Mouse (Mus musculus): ENCODE results near the gene Ptprm.
A peak's percentile ranks its signal among the peaks of the same experiment; 100 is the strongest.

Ptprm gene

DNA sequence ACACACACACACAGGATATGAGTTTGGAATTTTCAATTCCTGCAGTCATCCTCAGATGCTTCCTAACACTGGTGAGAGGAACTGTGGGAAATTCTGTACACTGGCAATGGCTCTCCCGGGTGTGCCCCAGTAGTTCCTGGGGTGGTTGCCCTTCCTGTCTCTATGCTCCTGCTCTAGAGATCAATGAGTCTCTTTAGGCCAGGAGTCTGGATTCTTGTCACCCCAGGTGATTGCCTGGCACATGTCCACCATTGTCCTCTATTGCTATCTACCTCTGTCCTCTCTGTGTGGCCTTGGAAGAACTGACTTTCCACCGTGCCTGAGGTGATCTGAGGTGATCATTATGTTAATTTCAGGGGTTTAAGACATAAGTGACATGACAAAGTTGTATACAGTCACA, 10.8 kb downstream of the Ptprm start:
- DNase-seq: no peak

DNA sequence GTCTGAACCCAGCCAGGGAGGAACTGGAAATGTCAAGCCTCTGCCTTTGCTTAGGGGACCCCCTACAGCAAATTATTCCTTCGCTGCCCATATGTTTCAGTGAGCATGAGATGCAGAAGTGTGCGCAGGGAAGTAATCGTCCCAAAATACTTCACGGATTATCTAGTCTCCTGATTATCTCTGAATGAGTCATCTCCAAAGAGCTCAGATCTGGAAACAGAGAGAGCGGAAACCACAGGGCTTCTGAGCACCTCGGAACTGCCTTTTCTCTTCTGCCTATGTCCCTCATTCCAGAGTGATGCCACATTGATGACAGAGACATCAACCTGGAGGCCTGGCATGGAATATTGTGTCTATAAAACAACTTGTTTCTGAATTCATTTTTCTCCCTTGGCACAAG, 11.3 kb downstream of the Ptprm start:
- DNase-seq: no peak

DNA sequence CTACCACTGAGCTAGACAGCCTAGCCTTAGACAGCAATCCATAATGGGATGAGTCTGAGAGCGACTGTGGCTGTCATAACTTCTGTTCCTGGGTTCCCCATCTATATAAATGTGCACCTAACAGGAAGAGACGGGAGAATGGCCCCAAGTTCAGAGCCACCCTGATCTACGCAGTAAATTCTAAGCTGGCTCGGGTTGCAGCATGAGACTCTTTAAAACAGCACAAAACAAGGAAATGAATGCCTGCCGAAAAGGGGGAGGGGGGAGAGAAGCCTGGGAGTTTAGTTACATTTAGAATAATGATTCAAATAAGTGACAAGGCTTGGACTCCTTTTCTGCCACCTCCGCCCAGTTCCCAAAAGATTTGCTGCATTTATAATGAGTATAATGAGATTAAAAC, 13.9 kb downstream of the Ptprm start:
- DNase-seq: no peak

DNA sequence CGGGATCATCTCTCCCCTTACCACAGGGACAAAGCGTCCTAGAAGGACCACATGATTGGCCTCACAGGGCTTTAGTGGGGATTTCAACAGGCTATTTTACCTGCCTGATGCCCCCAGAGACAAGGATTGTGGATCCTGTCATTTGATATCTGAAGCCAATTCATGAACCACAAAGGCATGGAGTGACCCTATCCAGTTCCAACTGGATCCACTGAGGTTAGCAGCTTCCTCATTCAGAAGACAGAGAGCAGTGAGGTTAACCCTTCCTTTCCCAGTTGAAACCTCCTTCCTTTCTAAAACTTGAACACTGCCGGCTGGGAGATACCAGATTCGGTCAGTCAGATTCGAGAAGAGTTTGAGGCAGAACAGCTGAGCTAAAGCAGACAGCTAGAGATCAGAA, 14.7 kb downstream of the Ptprm start:
- DNase-seq: no peak

DNA sequence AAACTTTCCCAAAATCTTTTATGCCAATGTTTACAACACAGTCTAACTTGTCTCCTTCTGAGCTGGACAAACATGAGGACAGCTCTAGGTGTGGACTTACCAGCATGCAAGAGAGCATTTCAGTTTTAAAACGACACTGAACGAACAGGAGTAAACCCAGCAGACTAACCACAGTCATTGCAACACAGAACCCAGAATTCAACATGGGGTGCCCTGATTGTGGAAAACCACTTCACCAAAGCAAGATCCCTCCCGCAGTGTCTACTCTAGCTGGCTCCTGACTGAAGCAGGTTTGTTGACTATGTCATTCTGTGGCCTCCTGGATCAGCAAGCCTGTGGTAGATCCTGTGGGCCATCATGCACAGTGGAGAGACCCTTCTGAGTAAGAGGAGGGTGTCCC, 19.9 kb downstream of the Ptprm start:
- DNase-seq: no peak

DNA sequence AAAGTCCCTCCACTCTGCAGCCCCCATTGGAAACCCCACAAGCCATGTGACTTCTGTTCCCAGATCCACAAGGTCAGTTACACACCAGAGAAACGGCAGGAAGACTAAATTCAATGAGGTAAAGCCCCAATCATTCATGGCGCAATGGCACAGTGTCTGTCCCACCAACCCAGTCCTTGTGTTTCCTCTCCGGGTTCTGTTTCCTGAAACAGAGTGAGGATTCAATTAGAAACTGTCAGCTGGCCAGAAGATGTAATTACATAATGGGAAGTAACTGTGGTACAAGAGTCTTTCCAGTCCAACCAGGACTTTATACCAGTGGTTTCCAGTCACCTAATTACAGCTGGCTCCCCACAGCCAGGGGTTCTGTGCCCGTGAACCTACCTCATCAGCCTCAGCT, 24.8 kb downstream of the Ptprm start:
- DNase-seq: no peak

DNA sequence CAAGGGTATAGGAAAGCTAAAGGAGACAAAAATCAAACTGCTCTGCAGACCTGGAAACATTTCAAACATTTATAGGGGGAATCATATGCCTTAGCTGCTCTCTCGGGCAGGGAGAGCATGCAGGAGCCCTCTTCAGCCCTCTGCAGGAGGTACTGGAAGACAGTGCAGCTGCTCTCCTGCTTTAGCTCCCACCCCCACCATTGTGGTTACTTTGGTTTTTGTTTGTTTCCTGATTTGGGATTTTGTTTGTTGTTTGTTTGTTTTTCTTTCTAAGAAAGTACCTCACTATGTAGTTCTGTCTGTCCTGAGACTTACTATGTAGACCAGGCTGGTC, 29.8 kb downstream of the Ptprm start:
- DNase-seq: no peak

DNA sequence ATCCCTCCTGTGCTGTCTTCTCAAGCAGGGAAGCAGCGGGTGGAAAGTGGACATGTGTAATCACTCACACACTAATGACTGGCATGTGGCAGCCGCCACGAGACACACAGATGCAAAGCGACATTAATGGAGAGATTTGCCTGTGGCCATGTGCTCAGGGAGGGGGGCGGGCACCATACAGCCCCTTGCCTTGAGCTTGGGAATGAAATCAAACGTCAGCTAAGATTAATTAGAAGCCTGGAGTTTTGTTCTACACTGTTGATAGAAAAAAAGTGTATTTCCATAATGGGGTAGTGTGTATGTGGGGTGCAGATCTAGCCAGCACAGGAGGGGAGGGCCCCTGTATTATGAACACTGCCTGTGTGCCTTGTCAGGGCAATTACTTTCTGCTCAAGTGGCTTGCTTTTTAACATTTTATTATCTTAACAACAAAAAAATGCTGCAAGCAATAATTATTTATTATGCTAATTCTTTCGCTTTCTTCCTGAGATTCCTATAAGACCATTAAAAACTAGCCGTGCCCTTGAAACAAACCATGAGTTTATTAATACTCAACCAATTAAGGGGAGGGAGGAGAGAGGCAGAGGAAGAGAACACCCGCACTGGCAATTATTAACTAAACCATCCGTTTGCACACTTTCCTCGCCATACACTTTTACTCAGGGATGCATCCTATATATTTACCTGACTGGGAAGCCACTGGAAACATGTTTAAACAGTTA, 30.3 kb downstream of the Ptprm start:
- peak; percentile 14 for DNase-seq

DNA sequence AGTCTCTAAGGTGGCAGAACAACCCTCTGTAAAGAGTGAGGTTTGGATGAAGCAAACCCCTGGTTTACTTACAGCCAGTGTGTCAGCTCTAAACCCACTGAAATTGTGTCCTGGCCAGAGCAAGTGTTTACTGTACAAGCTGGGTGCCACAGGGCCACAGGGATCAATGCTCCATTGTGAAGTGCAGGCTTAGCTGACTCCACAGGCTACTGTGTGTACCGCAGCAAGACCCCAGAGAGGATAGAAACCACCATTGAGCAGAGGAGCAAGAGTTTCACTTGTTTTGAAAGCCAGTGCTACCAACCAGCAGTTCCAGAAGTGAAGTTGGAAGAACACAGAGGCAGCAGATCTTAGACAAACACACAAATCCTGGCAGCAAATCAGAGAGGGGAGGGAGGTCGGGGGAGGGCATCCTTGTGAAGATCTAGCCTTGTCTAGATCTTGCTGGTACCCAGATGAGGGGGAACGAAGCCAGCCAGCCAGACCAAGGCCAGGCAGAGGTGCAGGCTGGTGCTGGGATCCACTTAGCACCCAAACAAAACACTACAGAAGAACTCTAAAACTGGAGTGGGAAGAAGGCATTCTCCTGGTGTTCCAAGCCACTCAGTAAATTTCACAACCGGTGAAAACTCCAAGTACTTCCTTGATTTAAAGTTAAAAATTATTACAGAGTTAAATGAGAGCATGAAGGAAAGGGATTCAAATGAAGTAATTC, 39.6 kb downstream of the Ptprm start:
- no peak for DNase-seq

DNA sequence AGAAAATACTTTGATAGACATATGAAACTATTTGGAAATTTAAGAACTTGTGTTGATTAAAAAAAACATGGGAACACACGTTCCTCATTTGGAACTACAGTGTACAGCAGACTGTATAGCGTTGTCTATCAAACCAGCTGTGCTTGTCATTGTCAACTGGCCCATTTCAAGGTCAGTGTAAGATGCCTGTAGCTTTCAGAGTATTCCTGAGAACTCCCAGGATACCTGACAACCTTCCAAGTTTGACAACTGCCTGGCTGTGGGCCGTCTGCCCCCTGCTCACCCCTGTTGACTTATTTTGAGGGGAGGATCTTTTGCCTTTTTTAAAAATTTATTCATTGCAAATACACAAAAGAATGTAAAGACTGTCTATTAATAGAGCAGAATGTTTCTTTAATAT, 45.8 kb downstream of the Ptprm start:
- DNase-seq: no peak

DNA sequence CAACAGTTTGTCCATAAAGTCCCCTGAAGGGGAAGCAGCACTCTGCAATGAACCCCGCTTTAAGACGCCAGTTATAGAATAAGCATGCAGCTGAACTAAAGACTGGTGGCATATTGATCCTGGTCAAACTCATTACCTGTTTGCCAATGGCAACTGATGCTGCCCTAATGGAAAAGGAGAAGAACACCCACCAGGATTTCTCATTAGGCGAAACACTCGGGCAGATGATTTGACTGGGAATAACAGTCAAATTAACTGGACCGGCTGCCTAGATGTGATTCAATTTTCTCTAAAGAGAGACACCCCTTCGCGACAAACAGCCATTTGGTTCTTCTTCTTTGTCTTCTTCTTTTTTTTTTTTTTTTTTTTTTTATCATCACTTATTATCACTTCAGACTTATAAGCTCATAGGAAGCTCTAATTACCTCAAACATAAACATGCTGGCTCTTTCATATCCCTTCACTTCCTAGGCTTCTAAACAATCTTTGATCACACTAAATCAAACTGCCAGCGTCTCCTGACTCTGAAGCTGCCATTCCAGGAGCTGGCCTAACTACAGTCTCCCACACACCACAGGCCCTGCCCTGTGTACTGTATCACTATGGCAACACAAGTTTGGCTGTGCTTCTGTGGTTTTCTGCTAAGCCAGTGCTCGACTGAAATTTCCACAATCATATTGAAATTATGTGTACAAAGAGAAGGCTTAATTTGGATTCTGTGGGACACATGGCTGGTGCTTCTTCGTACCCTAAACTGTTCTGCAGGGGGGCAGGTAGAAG, 48.0 kb downstream of the Ptprm start:
- no peak for DNase-seq

DNA sequence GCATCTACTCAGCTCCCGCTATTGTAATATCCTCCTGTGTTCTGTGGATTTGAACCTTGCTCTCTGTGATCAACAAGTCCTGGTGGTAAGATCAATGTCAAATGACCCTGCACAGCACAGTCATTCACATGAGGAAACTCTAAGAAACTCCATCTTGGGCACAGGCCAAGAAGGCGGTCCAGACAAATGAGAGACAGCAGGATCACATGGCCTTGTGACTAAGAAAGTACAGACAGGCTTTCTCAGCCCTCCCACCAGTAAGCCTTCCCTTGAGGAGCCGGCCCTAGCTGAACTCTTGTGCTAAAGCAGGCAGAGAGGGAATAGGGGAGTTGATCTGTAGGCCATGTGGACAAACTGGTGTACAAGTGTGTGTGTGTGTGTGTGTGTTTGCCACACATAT, 49.4 kb downstream of the Ptprm start:
- peak; percentile 47 for DNase-seq

DNA sequence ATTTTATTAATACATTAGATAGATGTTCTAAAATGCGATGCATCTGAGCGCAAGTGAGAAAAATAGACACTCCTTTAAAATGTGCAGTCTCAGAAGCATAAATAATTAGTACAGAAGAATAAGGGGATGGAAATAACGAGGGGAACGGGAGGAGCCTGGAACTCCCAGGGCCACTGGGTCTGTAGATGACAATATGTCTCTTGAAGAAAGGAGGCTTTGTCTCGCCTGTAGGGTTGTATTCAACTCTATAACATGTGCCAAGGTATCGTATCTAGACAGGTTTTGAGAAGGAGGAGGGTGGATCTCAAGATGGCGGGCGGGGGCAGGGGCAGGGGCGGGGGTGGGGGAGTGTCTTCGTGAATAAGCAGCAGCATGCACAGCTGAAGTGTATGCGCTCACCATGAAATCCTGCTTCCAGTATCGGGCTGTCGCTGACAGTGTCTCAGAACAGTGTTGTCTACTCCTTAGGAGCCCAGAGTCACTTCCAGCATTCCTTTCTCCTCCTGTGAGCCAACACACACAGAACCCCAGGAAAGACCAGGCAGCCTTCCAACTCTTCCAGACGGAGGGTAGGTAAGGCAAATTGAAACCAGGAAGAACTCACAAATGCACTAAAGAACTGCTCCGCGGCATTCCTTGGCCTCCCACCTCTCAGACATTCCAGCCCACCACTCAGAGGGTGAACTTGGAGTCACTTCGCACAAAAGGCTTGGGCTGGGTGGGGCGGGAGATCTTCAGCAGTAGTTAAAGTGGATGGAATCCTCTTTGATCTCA, 50.7 kb downstream of the Ptprm start:
- DNase-seq: peak; percentile 41

DNA sequence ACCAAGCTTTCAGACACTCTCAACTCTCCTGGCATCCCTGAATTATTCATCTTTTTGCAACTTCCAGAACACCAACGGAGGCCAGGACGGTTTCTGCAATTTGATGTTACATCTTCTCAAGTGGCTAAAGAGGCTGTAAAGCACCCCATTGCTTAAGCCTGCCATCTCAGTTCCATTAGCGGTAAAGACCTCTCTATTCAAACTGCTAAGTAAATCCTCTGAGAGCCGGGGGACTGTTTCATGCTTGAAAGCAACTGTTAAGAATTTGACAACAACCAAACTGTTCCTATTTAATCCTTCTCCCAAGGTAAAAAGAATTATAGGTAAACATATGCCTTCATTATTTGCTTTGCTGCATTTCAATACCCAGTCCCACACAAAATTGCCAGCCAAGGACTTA, 51.7 kb downstream of the Ptprm start:
- no peak for DNase-seq

DNA sequence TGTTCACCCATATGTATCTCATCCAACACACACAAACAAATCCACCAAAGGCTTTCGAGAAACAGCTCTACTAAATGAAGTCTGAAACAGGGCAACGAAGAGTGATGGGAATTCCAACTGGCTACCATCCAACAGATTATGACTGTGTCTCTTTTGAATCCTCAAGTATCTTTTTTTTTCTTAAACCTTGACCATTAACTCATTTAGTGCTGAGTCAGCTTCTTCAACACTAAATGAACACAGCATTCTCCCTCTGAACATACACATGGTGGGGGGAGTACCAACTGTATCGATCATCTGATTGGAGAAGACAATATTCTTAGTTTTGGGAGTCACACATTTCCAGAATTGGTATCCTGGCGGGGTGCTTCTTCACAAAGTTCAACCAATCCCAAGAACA, 52.2 kb downstream of the Ptprm start:
- DNase-seq: no peak

DNA sequence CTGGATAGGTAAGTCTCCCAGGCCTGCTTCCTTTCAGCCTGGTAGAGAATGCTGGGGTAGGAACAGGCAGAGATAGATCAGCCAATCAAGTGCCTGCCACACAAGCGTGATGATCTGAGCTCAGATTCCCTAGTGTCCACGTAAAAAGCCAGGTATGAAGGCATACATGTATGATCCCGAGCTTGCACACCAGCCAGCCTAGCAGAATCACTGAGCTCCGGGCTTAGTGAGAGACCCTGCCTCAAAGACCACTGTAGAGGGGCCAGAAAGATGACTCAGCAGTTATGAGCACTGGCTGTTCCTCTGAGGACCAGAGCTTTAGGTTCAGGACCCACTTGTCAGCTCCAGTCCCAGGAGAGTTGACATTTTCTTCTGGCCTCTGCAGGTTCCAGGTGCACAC, 52.9 kb downstream of the Ptprm start:
- no peak for DNase-seq

DNA sequence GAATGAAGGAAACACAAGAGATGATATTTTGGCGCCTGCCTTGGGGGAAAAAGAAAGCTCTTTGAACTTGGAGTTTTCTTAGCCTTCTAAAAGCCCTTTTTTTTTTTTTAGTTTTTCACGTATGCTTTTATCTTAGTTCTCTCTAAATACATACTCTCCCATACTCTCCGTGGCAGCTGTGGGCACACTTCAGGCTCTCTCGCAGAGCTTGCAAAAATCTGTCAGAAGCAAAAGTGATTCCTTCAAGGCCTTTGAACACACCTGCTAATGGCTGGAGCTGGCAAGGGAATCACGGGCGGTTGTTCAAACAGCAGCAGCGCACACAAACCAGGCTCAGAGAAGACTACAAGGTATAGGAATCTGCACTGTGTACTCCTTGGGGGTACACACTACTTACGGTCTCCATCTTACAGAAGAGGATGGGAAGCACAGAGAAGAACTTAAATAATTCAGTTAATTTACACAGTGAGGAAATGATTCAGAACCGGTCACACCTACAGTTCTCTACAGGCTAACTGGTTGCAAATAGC, 55.9 kb downstream of the Ptprm start:
- DNase-seq: no peak

DNA sequence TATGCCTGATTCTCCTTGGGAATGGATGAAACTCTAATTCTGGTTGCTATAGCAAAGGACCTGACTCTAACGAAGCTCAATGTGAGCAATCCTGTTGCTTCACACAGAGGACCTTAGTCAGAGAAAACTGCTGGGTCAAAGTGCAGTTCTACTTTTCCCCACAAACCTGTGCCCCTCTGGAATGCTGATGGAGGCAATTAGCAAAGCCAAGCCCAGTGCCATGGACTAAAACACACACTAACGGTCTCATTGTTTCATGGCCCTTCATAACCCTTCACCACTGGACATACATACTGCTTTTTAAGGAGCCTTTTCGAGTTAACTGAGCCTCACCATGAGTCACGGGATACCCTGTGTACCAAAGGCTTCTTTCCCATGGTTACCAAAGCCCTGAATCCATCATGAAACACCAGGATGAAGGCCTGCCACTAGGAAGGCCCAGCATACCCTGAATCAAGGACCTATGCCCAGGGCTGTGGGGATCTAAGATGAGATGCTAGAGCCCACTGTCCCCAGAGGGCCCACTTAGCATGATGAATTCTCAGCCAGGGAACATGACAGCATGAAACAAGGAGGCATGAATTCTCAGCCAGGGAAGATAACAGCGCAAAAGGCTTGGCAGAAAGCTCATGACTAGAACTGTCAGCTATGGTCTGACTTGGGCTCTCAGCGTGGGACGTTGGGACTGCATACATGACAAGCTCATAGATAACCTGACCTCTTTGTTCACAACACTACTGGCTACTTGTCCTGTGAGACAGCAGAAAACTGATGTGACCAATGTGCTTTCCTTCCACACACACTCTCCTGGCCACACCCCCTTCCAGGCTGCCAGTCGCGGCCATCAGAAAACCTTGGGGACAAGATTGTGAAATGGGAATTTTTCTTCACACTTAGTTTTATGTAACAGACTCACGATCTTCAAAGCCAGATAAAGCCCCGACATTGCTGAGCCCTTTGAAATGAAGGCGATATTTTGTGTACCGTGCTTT, 57.4 kb downstream of the Ptprm start:
- DNase-seq: no peak

DNA sequence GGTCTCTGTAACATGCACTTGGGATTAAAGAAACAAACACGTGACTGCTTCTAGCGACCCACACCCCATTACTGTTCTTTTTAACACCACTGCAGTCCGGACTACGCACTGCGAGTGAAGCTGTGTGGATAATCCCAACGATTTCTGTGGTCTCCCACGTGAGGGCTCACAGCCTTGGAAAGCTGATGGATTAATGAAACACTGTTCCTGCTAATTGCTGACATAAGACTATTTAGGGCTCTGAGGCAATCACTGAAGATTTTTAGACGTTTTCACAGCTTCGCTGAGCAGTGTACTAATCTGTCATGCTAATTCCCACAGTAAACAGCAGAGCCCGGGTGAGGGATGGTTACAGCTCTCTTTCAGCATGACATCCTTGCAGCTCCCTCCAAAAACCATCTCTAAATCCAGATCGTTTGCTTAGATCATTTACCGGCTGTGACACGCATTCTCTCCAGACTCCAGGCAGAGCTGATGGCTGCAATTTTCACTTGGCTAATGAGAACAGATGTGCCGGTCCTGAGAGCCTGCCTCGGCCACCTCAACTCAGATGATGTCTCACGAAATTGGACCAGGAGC, 63.5 kb downstream of the Ptprm start:
- DNase-seq: no peak

DNA sequence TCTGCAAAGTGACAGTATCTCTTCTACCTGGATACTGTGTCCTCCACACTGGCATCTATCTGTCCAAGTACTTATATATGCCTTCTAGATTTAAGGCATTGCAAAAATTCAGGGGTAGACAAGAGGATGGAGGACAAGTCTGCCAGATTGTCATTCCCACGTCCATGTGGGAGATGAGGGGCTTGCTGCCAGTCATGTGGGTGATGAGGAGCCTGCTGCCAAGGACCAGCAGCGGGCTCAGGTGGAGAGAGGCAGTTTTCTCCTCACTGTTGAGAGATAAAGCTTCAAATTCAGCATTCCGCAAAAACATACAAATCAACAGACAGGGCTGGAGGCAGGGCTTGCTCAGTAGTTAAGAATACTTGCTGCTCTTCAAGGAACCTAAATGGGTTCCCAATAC, 66.8 kb downstream of the Ptprm start:
- no peak for DNase-seq

DNA sequence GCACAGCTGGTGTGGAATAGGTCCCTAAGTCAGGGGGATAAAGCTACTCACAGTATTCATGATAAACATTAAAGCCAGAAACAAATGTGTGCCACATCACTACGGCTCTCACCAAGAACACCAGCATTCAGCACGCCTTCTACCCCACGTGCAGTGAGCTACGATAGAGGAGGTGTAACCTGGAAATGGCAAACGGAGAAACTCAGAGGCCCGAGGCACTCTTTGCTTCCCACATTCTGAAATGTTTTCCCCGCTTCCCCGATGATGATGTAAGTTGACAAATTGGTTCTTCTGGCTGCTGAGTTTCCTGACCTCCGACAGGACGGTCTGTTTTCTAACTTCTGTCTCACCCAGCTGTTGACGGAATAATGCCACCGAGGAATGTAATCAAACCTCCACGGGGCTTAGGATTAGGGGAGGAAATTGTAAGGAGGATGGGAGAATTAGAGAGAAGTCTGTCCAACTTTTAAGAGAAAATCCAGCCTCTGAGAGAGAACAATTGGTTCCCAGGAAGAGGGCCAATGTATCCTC, 72.6 kb downstream of the Ptprm start:
- no peak for DNase-seq

Data from kidney, adult 11 months (tissue).